Mouse (Mus musculus) lung, embryonic 15.5 days (tissue): Measurements from ENCODE around the gene Edc4. TPM values are rescaled to one million over a fixed set of nuclear protein-coding genes. Genes with fewer than 3 reads are reported as not detected.

Source experiments
- ATAC-seq: fragments of 200-750 bp; cut with Nextera tagmentation; 2 replicates; pipeline ENCODE4 v1.8.0; 2017; ENCODE audit warnings: moderate number of reproducible peaks, borderline replicate concordance; ENCODE audit not compliant: low FRiP score, low TSS enrichment; ENCODE audit errors: extremely low read depth
- H3K27ac ChIP-seq: fragments of 300-500 bp; sonication (generic); 2 replicates; pipeline ENCODE4 v1.5.1; 2015; ENCODE audit warnings: moderate library complexity, mild to moderate bottlenecking, inconsistent platforms
- H3K27me3 ChIP-seq: fragments of 300-500 bp; sonication (generic); 2 replicates; pipeline ENCODE4 v1.6.1; 2015; ENCODE audit warnings: inconsistent platforms
- H3K36me3 ChIP-seq: fragments of 300-500 bp; sonication (generic); 2 replicates; pipeline ENCODE4 v1.6.1; 2015; ENCODE audit warnings: inconsistent platforms
- H3K4me1 ChIP-seq: fragments of 300-500 bp; sonication (generic); 2 replicates; pipeline ENCODE4 v1.6.1; 2015; ENCODE audit warnings: inconsistent platforms
- H3K4me2 ChIP-seq: fragments of 300-500 bp; sonication (generic); 2 replicates; pipeline ENCODE4 v1.6.1; 2015; ENCODE audit warnings: inconsistent platforms, mild to moderate bottlenecking, moderate library complexity
- H3K4me3 ChIP-seq: fragments of 300-500 bp; sonication (generic); 2 replicates; pipeline ENCODE4 v1.5.1; 2015; ENCODE audit warnings: mild to moderate bottlenecking, inconsistent platforms
- H3K9ac ChIP-seq: fragments of 300-500 bp; sonication (generic); 2 replicates; pipeline ENCODE4 v1.6.1; 2015; ENCODE audit warnings: inconsistent platforms
- H3K9me3 ChIP-seq: fragments of 300-500 bp; sonication (generic); 2 replicates; pipeline ENCODE4 v1.6.1; 2016; ENCODE audit warnings: inconsistent platforms
- WGBS: fragments of 180-500 bp; shearing (Covaris S2); methylation state at CpG from one replicate; pipeline ENCODE4 v1.1.7; 2015; 5-methylcytosine and 5-hydroxymethylcytosine counted together
- polyA plus RNA-seq: library from polyadenylated mRNA; unstranded; fragments of >200 nt; fragmentation: Nextera tagmentation; extraction: Ambion mirVana; gene quantifications from 2 replicates; pipeline ENCODE4 v1.2.1, GENCODE M21; 2015

Gene Edc4
- polyA plus RNA-seq, 1 experiment from 2014 or later, result 50.6 TPM

DNA sequence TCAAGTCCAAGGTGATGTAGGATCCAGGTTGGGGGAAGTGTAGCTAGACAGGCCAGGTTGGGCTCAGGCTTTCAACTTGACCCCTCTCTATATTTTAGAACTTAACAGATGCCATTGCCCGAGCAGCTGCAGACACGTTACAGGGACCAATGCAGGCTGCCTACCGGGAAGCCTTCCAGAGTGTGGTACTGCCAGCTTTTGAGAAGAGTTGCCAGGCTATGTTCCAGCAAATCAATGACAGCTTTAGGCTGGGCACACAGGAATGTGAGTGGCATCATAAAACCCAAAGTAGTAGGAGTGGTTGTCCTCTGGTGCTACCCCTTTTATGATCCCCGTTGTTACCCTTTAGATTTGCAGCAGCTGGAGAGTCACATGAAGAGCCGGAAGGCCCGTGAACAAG lies 10.2 kb downstream of the Edc4 start:
- H3K27ac ChIP-seq, result no peak overlapping the region
- H3K36me3 ChIP-seq, result peaks cover 73% of the 10 kb centered on the region
- WGBS, result 88% methylated on average over 6 of the region's 6 CpGs
- H3K4me3 ChIP-seq, result no peak overlapping the region
- no peak overlapping the region for H3K4me2 ChIP-seq
- H3K9me3 ChIP-seq, result no peaks in the 10 kb centered on the region
- no peak for ATAC-seq
- no peaks in the 10 kb centered on the region for H3K27me3 ChIP-seq
- peaks cover 4% of the 10 kb centered on the region for H3K4me1 ChIP-seq
- H3K9ac ChIP-seq, result no peak overlapping the region

DNA sequence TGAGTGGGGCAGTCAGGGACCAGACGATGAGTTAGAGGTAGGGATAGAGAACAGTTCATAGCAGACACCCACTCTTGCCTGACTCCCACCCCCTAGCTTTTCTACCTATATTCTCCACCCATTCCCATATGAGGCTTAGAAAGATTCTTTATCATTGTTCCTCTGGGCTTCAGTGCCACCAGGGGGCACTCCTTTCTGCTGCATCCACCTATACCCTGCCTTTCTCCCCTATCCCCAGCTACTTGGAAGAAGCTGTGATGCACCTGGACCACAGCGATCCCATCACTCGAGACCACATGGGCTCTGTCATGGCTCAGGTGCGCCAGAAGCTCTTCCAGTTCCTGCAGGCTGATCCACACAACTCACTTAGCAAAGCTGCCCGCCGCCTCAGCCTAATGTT lies 11.8 kb downstream of the Edc4 start:
- Histone ChIP-seq H3K27me3 (no peaks in the 10 kb centered on the region), H3K4me1 (peaks cover 4% of the 10 kb centered on the region), H3K36me3 (peaks cover 57% of the 10 kb centered on the region), H3K9ac (no peak overlapping the region), H3K9me3 (no peaks in the 10 kb centered on the region), H3K27ac (no peak overlapping the region), H3K4me3 (no peak overlapping the region), H3K4me2 (no peak overlapping the region)
- 76% methylated on average over 6 of the region's 6 CpGs for WGBS
- ATAC-seq, result no peak

DNA sequence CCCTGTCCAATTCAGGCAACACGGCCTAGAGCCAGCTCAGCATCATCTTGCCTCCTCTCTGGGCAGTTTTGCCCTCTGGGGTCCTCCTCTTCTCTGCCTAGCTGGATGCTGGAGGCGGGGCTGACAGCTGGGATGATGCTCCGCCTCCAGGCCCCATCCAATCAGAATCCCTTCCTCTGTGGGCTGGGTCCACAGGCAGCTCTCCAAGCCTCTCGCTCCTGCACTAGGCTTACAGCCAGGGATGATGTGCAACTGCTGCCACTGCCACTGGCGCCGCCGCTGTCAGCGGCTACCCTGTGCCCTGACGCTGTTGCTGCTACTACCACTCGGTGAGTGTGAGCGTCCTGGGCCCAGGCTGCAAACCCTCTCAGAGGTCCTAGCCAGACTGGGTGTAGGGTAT lies 12.7 kb downstream of the Edc4 start, which contains the start of gene Nrn1l:
Nrn1l (plus strand) TSS at position 229 of the 400 bp plus-strand sequence.
- Histone ChIP-seq H3K4me3 (no peak within 1 kb of the TSS), H3K9ac (no peak within 1 kb of the TSS), H3K4me2 (no peak within 1 kb of the TSS), H3K4me1 (peaks cover 4% of the 10 kb centered on the region), H3K27me3 (no peaks in the 10 kb centered on the region), H3K27ac (no peak within 1 kb of the TSS), H3K9me3 (no peaks in the 10 kb centered on the region), H3K36me3 (peaks cover 48% of the 10 kb centered on the region)
- peak; percentile 91 for ATAC-seq
- 8% methylated on average over 11 of the region's 11 CpGs for WGBS

DNA sequence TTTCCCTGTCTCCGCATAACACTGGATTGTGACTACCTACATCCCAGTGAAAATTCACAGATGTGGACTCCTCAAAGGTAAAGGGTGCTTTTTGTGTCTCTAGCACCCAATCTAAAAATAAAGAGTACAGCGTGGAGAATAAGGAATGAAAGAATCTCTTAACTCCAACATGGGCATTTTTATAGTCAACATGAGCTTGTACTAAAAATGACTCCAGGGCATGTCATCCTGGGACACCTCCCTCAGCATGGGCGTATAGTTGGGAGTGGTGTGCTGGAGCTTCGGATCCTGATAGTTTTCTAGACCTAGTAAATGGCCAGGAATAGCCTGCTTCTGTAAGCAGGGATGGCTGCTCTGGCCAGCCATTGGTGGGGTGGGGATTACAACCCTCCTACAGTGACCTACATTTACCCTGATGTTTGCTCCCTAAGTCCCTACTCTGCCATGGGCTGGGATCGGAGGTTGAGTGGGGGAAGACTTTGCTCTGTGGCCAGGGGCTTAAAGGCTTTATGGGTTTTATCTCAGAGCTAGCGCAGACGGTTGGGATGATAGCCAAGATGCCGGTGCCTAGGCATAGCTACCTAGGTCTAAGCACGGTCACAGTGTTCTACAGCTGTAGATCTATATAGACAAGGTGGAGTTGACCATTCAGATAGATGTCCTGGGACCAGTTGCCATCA lies 17.3 kb downstream of the Edc4 start:
- no peak for ATAC-seq
- Histone ChIP-seq H3K27me3 (no peaks in the 10 kb centered on the region), H3K4me1 (peaks cover 17% of the 10 kb centered on the region), H3K36me3 (peaks cover 5% of the 10 kb centered on the region; the same call in 1 of the 2 replicates), H3K4me3 (no peak overlapping the region), H3K4me2 (no peak overlapping the region), H3K27ac (no peak overlapping the region), H3K9ac (no peak overlapping the region), H3K9me3 (no peaks in the 10 kb centered on the region)
- WGBS, result 76% methylated on average over 9 of the region's 9 CpGs

DNA sequence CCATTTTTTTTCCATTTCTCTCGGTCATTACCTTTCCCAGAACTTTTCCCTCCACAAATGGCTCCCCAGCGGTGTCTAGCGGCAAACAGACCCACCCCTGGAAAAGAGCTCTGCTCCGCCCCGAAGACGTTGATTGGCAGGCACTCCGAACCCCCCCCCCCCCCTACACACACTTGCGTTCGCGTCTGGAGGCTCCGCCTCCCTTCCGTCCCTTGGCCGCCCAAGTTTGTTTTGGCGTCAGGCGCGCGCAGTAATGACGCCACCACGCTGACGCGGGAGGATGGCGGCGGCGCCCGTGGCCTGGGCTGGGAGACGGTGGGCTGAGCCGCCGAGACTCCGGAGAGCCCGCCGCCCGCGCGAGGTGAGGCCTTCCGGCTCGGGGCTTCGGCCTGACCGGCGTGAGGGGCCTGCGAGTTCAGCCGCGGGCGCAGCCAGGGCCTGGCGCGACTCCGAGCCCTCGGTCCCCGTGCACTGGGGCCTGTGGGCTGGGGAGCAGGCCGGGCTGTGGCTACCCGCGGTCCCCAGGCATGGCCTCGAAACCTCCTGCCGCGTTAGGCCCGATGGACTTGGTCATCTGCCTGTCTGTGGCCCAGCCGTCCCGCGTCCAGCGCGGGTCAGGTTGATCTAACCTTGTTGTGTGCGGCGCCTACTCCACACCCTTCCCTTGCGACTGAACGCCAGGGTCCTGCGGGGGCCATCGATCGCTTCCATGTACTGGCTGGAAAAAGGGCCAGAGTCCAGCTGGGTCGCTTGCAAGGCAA lies 19.7 kb downstream of the Edc4 start, which contains the start of gene Pskh1:
Pskh1 (plus strand) TSS at position 262 of the 761 bp plus-strand sequence.
- H3K36me3 ChIP-seq, result no peaks in the 10 kb centered on the region
- peak within 1 kb of the TSS; percentile 99 for H3K9ac ChIP-seq
- ATAC-seq, result peak; percentile 95
- H3K27ac ChIP-seq, result peak within 1 kb of the TSS; percentile 89
- H3K4me3 ChIP-seq, result peak within 1 kb of the TSS; percentile 80
- no peaks in the 10 kb centered on the region for H3K27me3 ChIP-seq
- H3K4me2 ChIP-seq, result peak within 1 kb of the TSS; percentile 60
- no peaks in the 10 kb centered on the region for H3K9me3 ChIP-seq
- WGBS, result under 1% methylated on average over 59 of the region's 68 CpGs
- H3K4me1 ChIP-seq, result peaks cover 13% of the 10 kb centered on the region

DNA sequence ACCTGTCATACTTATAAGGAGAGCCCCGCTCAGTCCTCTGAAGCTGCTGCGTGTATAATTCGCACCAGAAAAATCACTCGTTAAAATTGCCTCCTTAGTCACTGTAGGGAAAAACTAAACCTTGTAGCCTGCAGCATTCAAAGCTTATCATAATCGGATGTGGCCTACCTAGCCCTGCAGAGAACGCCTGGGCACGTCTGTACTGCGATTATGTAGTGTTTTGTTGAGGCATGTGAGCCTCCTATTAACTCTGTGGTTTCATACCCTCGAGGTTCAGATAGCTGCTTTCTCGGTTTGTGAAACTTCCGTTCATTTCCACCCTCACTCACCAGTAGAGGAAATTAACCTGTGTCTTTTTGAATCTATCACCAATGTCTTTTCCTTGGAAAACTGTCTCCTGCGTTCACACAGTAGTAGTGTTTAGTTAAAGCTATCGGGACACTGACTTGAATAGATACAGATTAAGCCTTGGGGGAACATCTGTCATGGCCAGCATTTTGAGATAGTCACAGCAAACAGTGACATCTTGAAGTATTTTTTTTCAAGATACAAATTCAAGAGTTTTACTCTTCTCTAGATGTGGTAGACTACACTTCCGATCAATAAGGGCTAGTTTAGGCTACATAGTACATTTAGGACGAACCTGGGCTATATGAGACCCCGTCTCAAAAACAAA lies 20.4 kb downstream of the Edc4 start:
- 26% methylated on average over 16 of the region's 16 CpGs for WGBS
- Histone ChIP-seq H3K4me3 (peak overlapping the region; percentile 80), H3K27me3 (no peaks in the 10 kb centered on the region), H3K36me3 (no peaks in the 10 kb centered on the region), H3K4me2 (peak overlapping the region; percentile 60), H3K27ac (peak overlapping the region; percentile 89), H3K4me1 (peaks cover 13% of the 10 kb centered on the region), H3K9me3 (no peaks in the 10 kb centered on the region), H3K9ac (peak overlapping the region; percentile 99)
- ATAC-seq, result no peak

DNA sequence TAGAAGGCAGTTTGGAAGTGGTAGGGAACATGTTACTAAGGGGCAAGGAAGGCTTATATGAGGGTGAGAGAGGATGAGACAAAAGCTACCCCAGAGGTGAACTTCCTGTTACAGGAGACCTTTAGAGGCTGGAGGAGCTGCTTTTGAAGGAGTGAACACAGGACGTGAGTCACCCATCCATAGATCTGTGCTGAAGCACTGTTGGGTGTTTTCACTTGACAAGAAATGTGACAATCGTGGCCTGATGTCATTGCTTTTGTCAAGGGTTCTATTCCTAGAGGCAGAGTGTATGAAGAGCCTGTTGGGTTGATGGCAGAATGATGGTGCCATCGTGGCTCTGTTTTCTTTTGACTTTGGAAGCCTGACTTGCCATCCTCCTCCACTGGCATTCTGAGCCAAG lies 38.7 kb downstream of the Edc4 start:
- no peaks in the 10 kb centered on the region for H3K27me3 ChIP-seq
- H3K36me3 ChIP-seq, result peaks cover 14% of the 10 kb centered on the region; the same call in 1 of the 2 replicates
- no peak overlapping the region for H3K27ac ChIP-seq
- no peak for ATAC-seq
- no peak overlapping the region for H3K9ac ChIP-seq
- no peak overlapping the region for H3K4me3 ChIP-seq
- no peaks in the 10 kb centered on the region for H3K9me3 ChIP-seq
- WGBS, result 84% methylated on average over 3 of the region's 3 CpGs
- no peak overlapping the region for H3K4me2 ChIP-seq
- no peaks in the 10 kb centered on the region for H3K4me1 ChIP-seq

DNA sequence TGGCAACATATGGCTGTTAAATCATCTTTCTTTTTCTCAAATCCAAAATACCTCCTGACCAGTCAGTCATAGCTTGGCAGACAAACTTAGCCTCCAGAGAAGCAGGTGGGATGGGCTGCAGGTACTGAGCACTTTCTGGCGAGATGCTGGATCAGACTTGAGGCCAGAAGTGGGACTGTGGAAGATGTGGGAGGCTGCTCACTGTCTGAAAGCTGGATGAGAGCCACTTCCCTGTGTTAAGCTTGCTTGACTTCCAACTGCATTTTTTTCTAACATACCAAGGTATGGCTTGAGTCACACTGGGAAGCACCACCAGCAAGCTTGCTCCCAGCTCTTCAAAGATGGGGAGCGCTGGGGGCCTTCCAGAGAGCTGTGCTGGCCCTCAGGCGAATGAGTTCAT lies 44.4 kb downstream of the Edc4 start:
- H3K4me1 ChIP-seq, result no peaks in the 10 kb centered on the region
- no peak overlapping the region for H3K4me2 ChIP-seq
- no peaks in the 10 kb centered on the region for H3K27me3 ChIP-seq
- H3K27ac ChIP-seq, result no peak overlapping the region
- 60% methylated on average over 3 of the region's 3 CpGs for WGBS
- H3K9me3 ChIP-seq, result no peaks in the 10 kb centered on the region
- no peak for ATAC-seq
- peaks cover 12% of the 10 kb centered on the region for H3K36me3 ChIP-seq
- H3K9ac ChIP-seq, result no peak overlapping the region
- H3K4me3 ChIP-seq, result no peak overlapping the region

DNA sequence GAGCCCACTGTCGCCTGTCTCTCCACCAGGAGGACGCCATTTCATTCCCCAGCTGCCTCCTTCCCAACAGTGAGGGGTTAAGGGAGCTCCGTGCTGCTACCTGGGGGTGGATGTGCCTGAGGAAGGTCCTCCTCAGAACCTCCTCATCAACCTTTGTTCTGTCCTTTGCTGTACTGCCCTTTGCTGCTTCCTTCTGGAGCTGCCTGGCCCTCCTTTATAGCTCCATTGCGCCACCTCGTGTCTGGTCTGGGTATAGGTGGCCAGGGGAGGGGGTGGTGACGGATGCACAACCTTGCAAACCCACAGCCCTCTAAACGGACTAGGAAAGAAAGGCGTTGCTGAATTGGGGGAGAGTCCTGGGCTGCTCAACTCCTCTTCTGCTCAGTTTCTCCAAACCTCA lies 49.9 kb downstream of the Edc4 start:
- Histone ChIP-seq H3K9ac (no peak overlapping the region), H3K27ac (no peak overlapping the region), H3K4me2 (no peak overlapping the region), H3K27me3 (no peaks in the 10 kb centered on the region), H3K9me3 (no peaks in the 10 kb centered on the region), H3K4me1 (no peaks in the 10 kb centered on the region), H3K4me3 (no peak overlapping the region), H3K36me3 (peaks cover 9% of the 10 kb centered on the region)
- ATAC-seq, result no peak; the same call in 1 of the 2 replicates
- 17% methylated on average over 8 of the region's 8 CpGs for WGBS

DNA sequence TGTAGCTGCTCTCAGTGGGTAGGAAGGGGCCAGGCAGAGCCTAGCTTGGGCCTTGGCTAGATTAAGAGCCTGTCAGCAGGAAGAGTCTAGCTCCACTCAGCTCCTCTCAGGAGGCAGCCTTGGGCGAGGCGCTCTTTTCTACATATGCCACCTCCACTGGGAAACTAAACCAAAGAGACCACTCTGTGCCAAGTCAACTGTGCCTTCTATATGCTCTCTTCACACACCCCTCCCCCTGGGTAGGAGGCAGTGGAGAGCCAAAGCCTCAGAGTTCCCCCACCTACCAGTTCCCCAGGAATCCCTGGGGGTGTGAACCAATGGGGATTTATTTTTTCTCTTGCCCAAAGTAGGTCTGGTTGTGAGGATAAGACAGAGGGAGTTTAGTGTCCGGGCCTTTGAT lies 50.6 kb downstream of the Edc4 start:
- H3K36me3 ChIP-seq, result peaks cover 9% of the 10 kb centered on the region
- H3K9ac ChIP-seq, result no peak overlapping the region
- ATAC-seq, result no peak
- H3K4me2 ChIP-seq, result no peak overlapping the region
- no peaks in the 10 kb centered on the region for H3K9me3 ChIP-seq
- 92% methylated on average over 3 of the region's 3 CpGs for WGBS
- H3K4me3 ChIP-seq, result no peak overlapping the region
- H3K4me1 ChIP-seq, result peaks cover 4% of the 10 kb centered on the region; the same call in 1 of the 2 replicates
- H3K27ac ChIP-seq, result no peak overlapping the region
- no peaks in the 10 kb centered on the region for H3K27me3 ChIP-seq

DNA sequence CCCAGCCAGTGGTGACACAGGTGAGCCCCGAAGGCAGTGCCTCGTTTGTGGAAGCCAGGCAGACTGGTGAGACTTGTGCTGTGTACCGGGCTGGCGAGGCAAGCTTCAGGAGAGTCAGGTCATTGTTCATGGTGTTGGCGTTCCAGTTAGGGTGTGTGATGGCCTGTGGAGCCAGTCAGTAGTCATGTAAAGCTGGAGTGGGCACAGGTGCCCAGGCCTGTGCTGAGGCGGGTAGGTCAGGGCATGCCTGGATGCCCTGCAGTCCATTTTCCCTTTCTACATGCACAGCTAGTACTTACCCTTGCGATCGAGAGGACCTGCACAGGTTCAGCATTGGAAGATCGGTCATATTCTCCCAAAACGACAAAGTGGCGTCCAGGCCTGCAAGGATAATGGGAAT lies 51.8 kb downstream of the Edc4 start:
- Histone ChIP-seq H3K27me3 (no peaks in the 10 kb centered on the region), H3K27ac (no peak overlapping the region)

DNA sequence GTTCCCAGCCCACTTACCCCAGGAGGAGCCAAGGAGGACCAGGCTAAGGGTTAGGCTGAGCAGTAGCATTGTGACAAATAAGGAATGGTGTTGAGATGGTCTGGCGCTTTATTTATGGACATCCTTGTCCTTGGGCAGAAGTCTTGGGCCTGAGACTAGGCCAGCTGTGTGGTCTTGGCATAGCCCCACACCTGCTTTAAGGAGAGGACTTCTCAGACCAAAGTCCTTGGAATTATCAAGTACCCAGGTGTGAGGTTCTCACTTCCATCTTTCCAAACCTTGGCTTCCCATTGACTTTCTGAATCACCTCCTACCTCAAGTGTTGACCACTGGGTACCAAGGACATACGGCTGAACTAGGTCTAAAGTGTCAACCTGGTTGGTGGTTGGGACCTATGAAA lies 53.1 kb downstream of the Edc4 start, which contains the start of gene Ctrl:
Ctrl (minus strand) TSS at position 101 of the 400 bp plus-strand sequence.
- no peak within 1 kb of the TSS for H3K4me2 ChIP-seq
- no peaks in the 10 kb centered on the region for H3K9me3 ChIP-seq
- no peaks in the 10 kb centered on the region for H3K27me3 ChIP-seq
- ATAC-seq, result no peak
- no peak within 1 kb of the TSS for H3K27ac ChIP-seq
- peaks cover 9% of the 10 kb centered on the region for H3K36me3 ChIP-seq
- peaks cover 16% of the 10 kb centered on the region for H3K4me1 ChIP-seq
- whole genome bisulfite sequencing, result 86% methylated on average over 2 of the region's 2 CpGs
- H3K4me3 ChIP-seq, result no peak within 1 kb of the TSS
- H3K9ac ChIP-seq, result no peak within 1 kb of the TSS

More for the DNA sequence above, 51.8 kb downstream of the Edc4 start:
- no peak for ATAC-seq
- Histone ChIP-seq H3K4me2 (no peak overlapping the region), H3K9ac (no peak overlapping the region), H3K36me3 (peaks cover 9% of the 10 kb centered on the region), H3K9me3 (no peaks in the 10 kb centered on the region), H3K4me1 (peaks cover 9% of the 10 kb centered on the region; the same call in 1 of the 2 replicates), H3K4me3 (no peak overlapping the region)
- WGBS, result 86% methylated on average over 11 of the region's 11 CpGs
